Mouse (Mus musculus) brain, embryonic 14.5 days (tissue): ENCODE measurements around the gene Cldn14.

Source experiments
- CTCF ChIP-seq: fragments of 200-500 bp; IDR thresholded peaks from 2 replicates; pipeline ENCODE4 v1.5.1; 2012; ENCODE audit warnings: inconsistent platforms, mild to moderate bottlenecking, moderate library complexity, borderline replicate concordance; ENCODE audit not compliant: insufficient read depth, insufficient read length; ENCODE audit errors: extremely low read depth
- POLR2A ChIP-seq: fragments of 200-500 bp; IDR thresholded peaks from 2 replicates; pipeline ENCODE4 v1.6.1; 2012; ENCODE audit warnings: mild to moderate bottlenecking, inconsistent platforms, borderline replicate concordance; ENCODE audit not compliant: poor library complexity, insufficient read depth, insufficient read length, severe bottlenecking; ENCODE audit errors: extremely low read depth

DNA sequence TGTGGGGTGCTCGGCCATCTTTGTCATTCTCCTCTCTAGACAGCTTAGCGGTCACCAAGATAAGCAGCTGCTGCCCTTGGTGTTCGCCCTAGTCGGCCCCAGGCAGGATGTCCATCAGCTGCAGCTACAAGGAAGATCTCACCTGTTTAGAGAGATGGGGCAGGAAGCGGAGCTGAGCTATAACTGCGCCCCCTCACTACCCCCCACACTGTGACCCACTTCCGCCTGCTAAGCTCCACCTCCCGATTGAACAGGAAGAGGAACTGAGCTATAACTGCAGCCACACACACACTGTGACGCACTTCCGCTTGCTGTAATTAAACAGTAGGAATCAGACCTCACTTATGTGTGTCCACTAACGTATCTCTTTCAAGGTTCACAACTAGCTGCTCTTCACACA lies 26.3 kb downstream of the Cldn14 start:
- no peak for TF ChIP-seq POLR2A
- TF ChIP-seq CTCF, result no peak
